Mouse (Mus musculus): ENCODE data around the gene Foxo6. TPM values are rescaled to one million over a fixed set of nuclear protein-coding genes. Genes with fewer than 3 reads are reported as not detected.

Foxo6 gene
- polyA plus RNA-seq, 1 experiment from 2014 or later = 1.2 TPM

DNA sequence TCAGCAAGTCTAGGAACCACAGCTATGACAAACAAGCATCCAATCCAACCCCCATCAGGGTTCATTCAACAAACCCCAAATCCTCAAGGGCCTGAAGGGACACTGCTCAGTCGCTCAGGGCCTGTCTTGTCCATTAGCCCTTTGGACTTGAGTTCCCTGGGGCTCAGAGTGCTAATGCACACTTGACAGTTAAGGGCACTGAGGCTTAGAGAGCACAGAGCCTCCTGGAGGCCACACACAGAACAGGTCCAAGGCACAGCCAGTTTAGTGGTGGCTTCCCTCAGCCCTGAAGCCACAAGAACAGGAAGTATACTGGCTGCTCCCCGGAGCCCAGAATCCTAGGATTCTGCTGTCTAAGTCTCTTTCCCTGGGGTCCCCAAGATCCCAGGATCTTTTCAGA is 53.9 kb downstream of the Foxo6 start:
- WGBS = 65% methylated on average over 2 of the region's 2 CpGs
- no peaks in the 10 kb centered on the region for H3K4me1 ChIP-seq
- no peak overlapping the region for H3K4me2 ChIP-seq
- no peaks in the 10 kb centered on the region for H3K27me3 ChIP-seq (replicated peaks)
- no peaks in the 10 kb centered on the region for H3K36me3 ChIP-seq (replicated peaks)
- H3K9ac ChIP-seq = no peak overlapping the region
- no peak for ATAC-seq (replicated peaks)
- H3K27ac ChIP-seq = no peak overlapping the region
- H3K4me3 ChIP-seq = no peak overlapping the region
- H3K9me3 ChIP-seq = no peaks in the 10 kb centered on the region

- 85% methylated on average over 2 of the region's 2 CpGs for WGBS
- H3K4me1 ChIP-seq = no peaks in the 10 kb centered on the region
- H3K27ac ChIP-seq = no peak overlapping the region
- no peak overlapping the region for H3K9ac ChIP-seq
- no peaks in the 10 kb centered on the region for H3K27me3 ChIP-seq (replicated peaks)
- no peaks in the 10 kb centered on the region for H3K36me3 ChIP-seq (replicated peaks)
- no peak; the same call in 1 of the 2 replicates for ATAC-seq (replicated peaks)
- no peak overlapping the region for H3K4me2 ChIP-seq
- no peaks in the 10 kb centered on the region for H3K9me3 ChIP-seq
- no peak overlapping the region for H3K4me3 ChIP-seq
Observed at GRCm38 (mm10) chr4:120232541-120232940, 54.6 kb downstream of the Foxo6 start.

- no peak overlapping the region for H3K27ac ChIP-seq
- no peak overlapping the region for H3K9ac ChIP-seq
- H3K9me3 ChIP-seq = no peaks in the 10 kb centered on the region
- H3K27me3 ChIP-seq (replicated peaks) = no peaks in the 10 kb centered on the region
- H3K4me3 ChIP-seq = no peak overlapping the region
- H3K36me3 ChIP-seq (replicated peaks) = no peaks in the 10 kb centered on the region
- ATAC-seq (replicated peaks) = no peak
- WGBS = 88% methylated on average over 4 of the region's 4 CpGs
- no peaks in the 10 kb centered on the region for H3K4me1 ChIP-seq
- H3K4me2 ChIP-seq = no peak overlapping the region
Observed at GRCm38 (mm10) chr4:120231982-120232381, 55.2 kb downstream of the Foxo6 start.

DNA sequence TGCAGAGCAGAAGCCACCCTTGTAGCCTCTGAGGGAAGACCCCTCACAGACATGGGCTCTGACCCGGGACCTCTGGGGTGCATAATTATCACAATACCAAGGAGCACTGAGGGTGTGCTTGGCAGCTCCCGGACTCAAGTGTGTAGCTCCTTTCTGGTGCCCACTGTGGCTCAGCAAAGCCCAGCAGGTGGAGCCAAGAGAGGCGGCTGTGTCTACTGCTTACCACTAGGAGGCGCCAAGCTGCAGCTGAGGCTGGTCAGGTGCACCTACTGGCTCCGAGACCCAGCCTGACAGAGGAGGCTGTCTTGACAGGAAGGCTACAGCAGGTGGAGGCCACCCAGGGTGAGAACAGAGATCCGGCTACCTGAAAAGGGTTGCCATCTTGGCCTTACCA is 56.9 kb downstream of the Foxo6 start:
- 13% methylated on average over 6 of the region's 6 CpGs for WGBS
- Histone ChIP-seq H3K27me3 (replicated peaks) (no peaks in the 10 kb centered on the region), H3K27ac (no peak overlapping the region), H3K9ac (no peak overlapping the region), H3K4me3 (no peak overlapping the region), H3K9me3 (no peaks in the 10 kb centered on the region), H3K36me3 (replicated peaks) (no peaks in the 10 kb centered on the region), H3K4me2 (no peak overlapping the region), H3K4me1 (no peaks in the 10 kb centered on the region)
- ATAC-seq (replicated peaks) = peak; percentile 24; the same call in 1 of the 2 replicates

- Histone ChIP-seq H3K36me3 (replicated peaks) (no peaks in the 10 kb centered on the region), H3K27ac (no peak overlapping the region), H3K4me2 (no peak overlapping the region), H3K27me3 (replicated peaks) (no peaks in the 10 kb centered on the region), H3K4me3 (no peak overlapping the region), H3K9me3 (no peaks in the 10 kb centered on the region), H3K9ac (no peak overlapping the region), H3K4me1 (no peaks in the 10 kb centered on the region)
- no peak for ATAC-seq (replicated peaks)
- WGBS = 78% methylated on average over 13 of the region's 13 CpGs
Observed at GRCm38 (mm10) chr4:120229505-120230255, 57.5 kb downstream of the Foxo6 start.

- Histone ChIP-seq H3K9me3 (no peaks in the 10 kb centered on the region), H3K27me3 (replicated peaks) (no peaks in the 10 kb centered on the region), H3K4me3 (no peak overlapping the region), H3K27ac (no peak overlapping the region), H3K4me1 (no peaks in the 10 kb centered on the region), H3K9ac (no peak overlapping the region), H3K4me2 (no peak overlapping the region), H3K36me3 (replicated peaks) (no peaks in the 10 kb centered on the region)
- no peak for ATAC-seq (replicated peaks)
- WGBS = 89% methylated on average over 3 of the region's 3 CpGs
Observed at GRCm38 (mm10) chr4:120228613-120229012, 58.5 kb downstream of the Foxo6 start.

GRCm38 (mm10) chr4:120227224-120227623 is 59.9 kb downstream of the Foxo6 start:
- H3K4me2 ChIP-seq = no peak overlapping the region
- H3K9me3 ChIP-seq = no peaks in the 10 kb centered on the region
- no peaks in the 10 kb centered on the region for H3K27me3 ChIP-seq (replicated peaks)
- no peaks in the 10 kb centered on the region for H3K36me3 ChIP-seq (replicated peaks)
- peaks cover 2% of the 10 kb centered on the region; the same call in 1 of the 2 replicates for H3K4me1 ChIP-seq
- 46% methylated on average over 2 of the region's 2 CpGs for WGBS
- no peak overlapping the region for H3K9ac ChIP-seq
- no peak for ATAC-seq (replicated peaks)
- H3K4me3 ChIP-seq = no peak overlapping the region
- H3K27ac ChIP-seq = no peak overlapping the region

DNA sequence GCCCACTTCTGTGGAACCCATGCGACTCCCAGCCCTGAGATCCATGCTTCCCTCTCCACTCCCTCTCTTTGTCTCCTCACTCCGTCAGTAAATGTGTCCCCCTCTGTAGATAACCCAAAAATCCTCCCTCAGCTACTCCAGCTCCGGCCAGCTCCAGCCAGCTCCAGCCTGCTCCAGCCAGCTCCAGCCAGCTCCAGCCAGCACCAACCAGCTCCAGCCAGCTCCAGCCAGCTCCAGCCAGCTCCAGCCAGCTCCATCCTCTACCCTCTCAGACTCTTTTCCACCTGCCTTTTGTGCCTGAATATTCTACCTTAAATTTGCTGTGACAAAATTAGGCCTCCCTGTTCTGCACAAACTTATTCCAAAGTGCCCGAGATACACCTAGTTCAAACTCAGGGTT is 60.5 kb downstream of the Foxo6 start:
- Histone ChIP-seq H3K36me3 (replicated peaks) (no peaks in the 10 kb centered on the region), H3K4me2 (no peak overlapping the region), H3K9ac (no peak overlapping the region), H3K27ac (no peak overlapping the region), H3K4me3 (no peak overlapping the region), H3K27me3 (replicated peaks) (no peaks in the 10 kb centered on the region), H3K9me3 (no peaks in the 10 kb centered on the region), H3K4me1 (peaks cover 5% of the 10 kb centered on the region)
- no peak for ATAC-seq (replicated peaks)
- WGBS = 68% methylated on average over 4 of the region's 4 CpGs

DNA sequence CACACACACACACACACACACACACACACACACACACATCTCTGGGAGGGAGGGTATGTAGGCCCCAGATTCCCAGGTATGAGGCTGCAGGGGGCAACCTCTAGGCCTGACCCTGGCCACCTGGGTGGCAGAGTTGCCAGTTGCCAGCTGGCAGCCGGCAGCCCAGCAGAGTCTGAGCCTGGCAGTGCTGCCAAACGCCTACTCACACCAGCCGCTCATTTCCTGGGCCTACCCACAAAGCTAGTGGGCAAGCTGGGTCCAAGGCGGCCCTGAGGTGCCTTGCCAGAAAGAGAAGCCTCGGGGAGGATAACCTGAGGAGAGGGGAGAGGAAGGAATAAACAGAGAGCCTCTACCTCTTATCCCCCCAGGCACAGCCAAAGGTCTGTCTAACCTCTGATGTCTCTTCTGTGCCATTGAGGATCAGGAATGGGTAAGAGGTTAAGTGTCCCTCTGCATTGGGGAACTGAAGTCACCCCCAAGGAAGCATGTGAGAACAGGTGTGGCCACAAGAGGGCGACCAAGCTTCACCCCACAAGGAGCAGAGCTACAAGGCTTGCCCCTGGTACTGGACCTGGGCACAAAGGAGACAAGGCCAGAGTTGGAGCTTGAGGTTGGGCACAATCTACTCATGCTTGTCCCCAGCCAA is 61.9 kb downstream of the Foxo6 start:
- Histone ChIP-seq H3K4me1 (peaks cover 7% of the 10 kb centered on the region), H3K4me3 (no peak overlapping the region), H3K36me3 (replicated peaks) (no peaks in the 10 kb centered on the region), H3K27ac (no peak overlapping the region), H3K9ac (no peak overlapping the region), H3K4me2 (no peak overlapping the region), H3K27me3 (replicated peaks) (no peaks in the 10 kb centered on the region), H3K9me3 (no peaks in the 10 kb centered on the region)
- 43% methylated on average over 6 of the region's 6 CpGs for WGBS
- ATAC-seq (replicated peaks) = peak; percentile 38

DNA sequence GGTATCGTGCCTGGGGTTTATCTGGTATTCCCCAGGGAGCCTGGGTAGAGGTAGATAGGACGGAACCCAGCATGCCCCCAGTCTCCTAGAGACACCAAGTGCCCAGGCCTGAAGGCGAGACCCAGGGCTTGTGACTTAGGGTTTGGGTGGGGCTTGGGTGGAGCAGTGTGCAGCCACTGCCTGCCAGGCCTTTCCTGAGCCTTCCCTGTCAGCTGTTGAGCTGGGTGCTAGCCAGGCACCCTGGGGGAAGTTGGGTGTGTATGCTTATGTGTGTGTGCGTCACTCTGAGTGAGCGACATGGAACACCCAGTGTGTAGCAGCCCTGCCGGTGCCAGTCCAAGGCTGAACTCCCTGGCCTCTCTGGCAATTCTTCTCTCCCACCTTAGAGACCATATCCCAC is 63.3 kb downstream of the Foxo6 start:
- Histone ChIP-seq H3K36me3 (replicated peaks) (no peaks in the 10 kb centered on the region), H3K27me3 (replicated peaks) (no peaks in the 10 kb centered on the region), H3K4me3 (no peak overlapping the region), H3K4me1 (peaks cover 7% of the 10 kb centered on the region), H3K9ac (no peak overlapping the region), H3K4me2 (no peak overlapping the region), H3K9me3 (no peaks in the 10 kb centered on the region), H3K27ac (no peak overlapping the region)
- 81% methylated on average over 6 of the region's 6 CpGs for WGBS
- no peak for ATAC-seq (replicated peaks)

DNA sequence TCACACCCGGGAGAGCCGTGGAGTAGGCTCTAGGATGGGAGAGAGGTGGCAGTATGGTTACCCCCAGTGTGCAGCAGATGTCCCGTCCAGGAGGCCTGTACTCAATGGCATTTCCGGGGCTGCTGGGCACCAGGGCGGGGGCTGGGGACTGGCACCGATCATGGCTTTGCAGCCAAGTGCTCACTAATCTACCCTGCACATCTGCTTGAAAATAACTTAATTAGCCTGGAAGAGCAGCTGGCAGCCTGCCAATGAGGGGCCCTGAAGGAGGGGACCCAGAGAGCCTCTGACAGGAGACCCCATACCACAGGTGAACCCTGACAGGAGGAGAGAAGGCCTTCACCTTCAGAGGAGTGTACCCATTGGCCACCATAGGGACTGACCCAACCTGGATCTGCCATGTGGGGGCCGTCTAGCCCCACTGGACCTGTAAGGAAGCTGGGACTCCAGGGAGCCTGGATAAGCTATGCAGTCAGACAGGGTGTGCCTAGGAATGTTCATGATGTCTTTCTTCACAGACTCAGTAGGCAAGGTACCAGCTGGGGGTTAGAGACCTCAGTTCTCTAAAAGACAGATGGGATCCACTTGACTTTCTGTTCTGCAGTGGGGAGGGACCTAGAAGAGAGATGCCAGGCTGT is 63.9 kb downstream of the Foxo6 start:
- no peak overlapping the region for H3K9ac ChIP-seq
- no peak overlapping the region for H3K4me3 ChIP-seq
- 61% methylated on average over 7 of the region's 7 CpGs for WGBS
- H3K9me3 ChIP-seq = no peaks in the 10 kb centered on the region
- H3K4me2 ChIP-seq = no peak overlapping the region
- H3K27me3 ChIP-seq (replicated peaks) = no peaks in the 10 kb centered on the region
- H3K36me3 ChIP-seq (replicated peaks) = no peaks in the 10 kb centered on the region
- ATAC-seq (replicated peaks) = no peak
- H3K4me1 ChIP-seq = peaks cover 7% of the 10 kb centered on the region
- H3K27ac ChIP-seq = no peak overlapping the region

DNA sequence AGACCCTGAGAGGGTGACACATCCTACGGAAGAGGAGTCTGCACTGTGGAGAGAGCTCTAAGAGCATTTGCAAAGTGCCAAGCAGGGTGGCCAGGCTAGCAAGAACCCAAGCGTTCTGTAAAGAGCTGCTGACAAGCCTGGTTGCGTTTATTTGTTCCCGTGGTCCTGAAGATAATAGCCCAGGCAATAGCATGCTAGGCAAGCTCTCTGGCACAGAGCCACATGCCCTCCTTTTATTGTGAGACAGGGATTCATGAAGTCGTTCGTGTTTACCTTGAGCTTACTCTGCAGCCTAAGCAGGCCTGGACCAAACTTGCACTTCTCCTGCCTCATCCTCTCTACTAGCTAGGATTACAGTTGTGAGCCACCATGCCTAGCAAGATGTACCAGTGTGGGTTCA is 65.4 kb downstream of the Foxo6 start:
- Histone ChIP-seq H3K27me3 (replicated peaks) (no peaks in the 10 kb centered on the region), H3K27ac (no peak overlapping the region), H3K9me3 (no peaks in the 10 kb centered on the region), H3K9ac (no peak overlapping the region), H3K4me3 (no peak overlapping the region), H3K4me1 (peaks cover 7% of the 10 kb centered on the region), H3K36me3 (replicated peaks) (no peaks in the 10 kb centered on the region), H3K4me2 (no peak overlapping the region)
- ATAC-seq (replicated peaks) = no peak
- WGBS = 37% methylated on average over 6 of the region's 6 CpGs

Measured in midbrain, embryonic 15.5 days (tissue).